ENCODE assay signal across 9 mouse cellular contexts in genomic region chr13:9017190-9017589, GRCm38 (mm10). TPM values are rescaled to one million over a fixed set of nuclear protein-coding genes. Genes with fewer than 3 reads are reported as not detected.
A peak's percentile ranks its signal among the peaks of the same experiment; 100 is the strongest.
DNase-seq lines count a peak whose midpoint lies in the region; ATAC-seq lines count a peak whose summit lies in the region.
"Had no signal": no experiment of that assay in that cellular context is flagged by ENCODE, and none has a peak within 500 bp of the region (broad histone marks: within the 10 kb centered on the region; RNA-seq: fewer than 3 reads in every experiment).

No protein-coding gene starts in this region.

- no peak overlapping the region for H3K4me3 ChIP-seq in limb, embryonic 10.5 days
- no peak overlapping the region for H3K4me3 ChIP-seq in forebrain, embryonic 13.5 days
- H3K4me3 ChIP-seq: heart, embryonic 15.5 days; lung, embryonic 15.5 days had no signal

- H3K4me2 ChIP-seq in forebrain, embryonic 13.5 days: no peak overlapping the region
- H3K4me2 ChIP-seq: heart, embryonic 15.5 days; lung, embryonic 15.5 days had no signal

- H3K36me3 ChIP-seq in limb, embryonic 10.5 days: no peaks in the 10 kb centered on the region
- H3K36me3 ChIP-seq in forebrain, embryonic 13.5 days (ENCODE audit: poor library complexity, severe bottlenecking): no peaks in the 10 kb centered on the region
- H3K36me3 ChIP-seq: heart, embryonic 15.5 days; lung, embryonic 15.5 days had no signal

- 11% methylated on average over 8 of the region's 8 CpGs for WGBS in limb, embryonic 10.5 days
- WGBS in forebrain, embryonic 13.5 days: 3% methylated on average over 8 of the region's 8 CpGs

- H3K4me1 ChIP-seq in limb, embryonic 10.5 days: peaks cover 4% of the 10 kb centered on the region
- H3K4me1 ChIP-seq in forebrain, embryonic 13.5 days: no peaks in the 10 kb centered on the region
- H3K4me1 ChIP-seq: heart, embryonic 15.5 days; lung, embryonic 15.5 days had no signal

- no peak overlapping the region for H3K9ac ChIP-seq in forebrain, embryonic 13.5 days
- H3K9ac ChIP-seq: heart, embryonic 15.5 days; lung, embryonic 15.5 days had no signal

- no peaks in the 10 kb centered on the region for H3K27me3 ChIP-seq in limb, embryonic 10.5 days (ENCODE audit: low read depth, poor library complexity, severe bottlenecking)
- H3K27me3 ChIP-seq in forebrain, embryonic 13.5 days: no peaks in the 10 kb centered on the region
- H3K27me3 ChIP-seq: heart, embryonic 15.5 days; lung, embryonic 15.5 days had no signal

- no peak overlapping the region for H3K27ac ChIP-seq in limb, embryonic 10.5 days
- H3K27ac ChIP-seq in forebrain, embryonic 13.5 days: no peak overlapping the region
- H3K27ac ChIP-seq: heart, embryonic 15.5 days; lung, embryonic 15.5 days had no signal

- no peak for ATAC-seq in forebrain, embryonic 13.5 days

- H3K9me3 ChIP-seq in limb, embryonic 10.5 days (replicated peaks): no peaks in the 10 kb centered on the region
- H3K9me3 ChIP-seq in forebrain, embryonic 13.5 days (replicated peaks): no peaks in the 10 kb centered on the region
- H3K9me3 ChIP-seq: heart, embryonic 15.5 days; lung, embryonic 15.5 days had no signal

- DNase-seq in ovary, postnatal 36 days (ENCODE audit: low spot score): peak; percentile 34
- DNase-seq in ovary, postnatal 14 days (ENCODE audit: low spot score): no peak
- DNase-seq in cerebellum, adult 9-10 months: peak; percentile 7
- peak; percentile 40 for DNase-seq in limb, embryonic 10.5 days (ENCODE audit: low spot score)
- peak; percentile 65 for DNase-seq in yolk sac, embryonic 10.5 days (ENCODE audit: low spot score)
- DNase-seq in heart, postnatal 4 days: no peak

RNA-seq across cellular contexts. Expression of gene Gtpbp4, which starts 21.3 kb away (rescaled TPM):
- polyA plus RNA-seq in limb, embryonic 10.5 days (2016; fragmentation: Nextera tagmentation; extraction: Ambion mirVana): 116 and 117 TPM in 2 replicates
- total RNA-seq in heart, postnatal 4 days (2021): 10 to 100 TPM; 48.1 to 50.5 TPM
- polyA plus RNA-seq in forebrain, embryonic 13.5 days (2015; fragmentation: Nextera tagmentation; extraction: Ambion mirVana): 95.3 and 106 TPM in 2 replicates

Comparison
In these comparisons a context has a peak if more than half of its experiments do, and no peak if none do; other contexts are left out.
1. DNase-seq: peak in ovary, postnatal 36 days (single experiment), cerebellum, adult 9-10 months (single experiment), limb, embryonic 10.5 days (single experiment) and yolk sac, embryonic 10.5 days (single experiment); none in ovary, postnatal 14 days (single experiment) and heart, postnatal 4 days (single experiment).